Mouse (Mus musculus) kidney, postnatal 14 days (tissue): Measurements from ENCODE around the gene Kansl1.
"Not testable (repeated sequence)": the region's sequence is repeated elsewhere in the genome, so short reads cannot be mapped to it uniquely, and the experiment has no call there.

Experiments used
- DNase-seq: peaks from one replicate; pipeline ENCODE4 v3.0.0; 2022; ENCODE audit warnings: mixed read lengths

Kansl1 gene

GRCm38 (mm10) chr11:104468751-104469268, at the start of gene Kansl1:
TSS of gene Kansl1 (minus strand) at chr11:104468861.
- peak; percentile 60 for DNase-seq

GRCm38 (mm10) chr11:104512436-104512835, 43.8 kb upstream of the Kansl1 start:
- DNase-seq: no peak

GRCm38 (mm10) chr11:104510606-104511005, 41.9 kb upstream of the Kansl1 start:
- DNase-seq: peak; percentile 9

- DNase-seq: no peak
Observed at GRCm38 (mm10) chr11:104508455-104508854, 39.8 kb upstream of the Kansl1 start.

GRCm38 (mm10) chr11:104488292-104488691, 19.6 kb upstream of the Kansl1 start:
- no peak for DNase-seq

- DNase-seq: no peak
Observed at GRCm38 (mm10) chr11:104481971-104482370, 13.3 kb upstream of the Kansl1 start.

- no peak for DNase-seq
Observed at GRCm38 (mm10) chr11:104479505-104479904, 10.8 kb upstream of the Kansl1 start.

GRCm38 (mm10) chr11:104469371-104469835, 742 bp upstream of the Kansl1 start:
- peak; percentile 94 for DNase-seq

GRCm38 (mm10) chr11:104467698-104468097, 963 bp downstream of the Kansl1 start:
- no peak for DNase-seq

- peak; percentile 79 for DNase-seq
Observed at GRCm38 (mm10) chr11:104461551-104461950, 7.1 kb downstream of the Kansl1 start.

GRCm38 (mm10) chr11:104459671-104460070, 9.0 kb downstream of the Kansl1 start:
- DNase-seq: no peak

GRCm38 (mm10) chr11:104458507-104458906, 10.2 kb downstream of the Kansl1 start:
- DNase-seq: no peak

GRCm38 (mm10) chr11:104452709-104453108, 16.0 kb downstream of the Kansl1 start:
- DNase-seq: no peak

GRCm38 (mm10) chr11:104451239-104451638, 17.4 kb downstream of the Kansl1 start:
- no peak for DNase-seq

- not testable (repeated sequence) for DNase-seq
Observed at GRCm38 (mm10) chr11:104448499-104448898, 20.2 kb downstream of the Kansl1 start.

GRCm38 (mm10) chr11:104445538-104445937, 23.1 kb downstream of the Kansl1 start:
- DNase-seq: no peak

GRCm38 (mm10) chr11:104445044-104445443, 23.6 kb downstream of the Kansl1 start:
- no peak for DNase-seq

- DNase-seq: no peak
Observed at GRCm38 (mm10) chr11:104443359-104443758, 25.3 kb downstream of the Kansl1 start.

- DNase-seq: peak; percentile 95
Observed at GRCm38 (mm10) chr11:104442333-104443136, 26.1 kb downstream of the Kansl1 start.

- DNase-seq: peak; percentile 86
Observed at GRCm38 (mm10) chr11:104441475-104442332, 27.0 kb downstream of the Kansl1 start.

- no peak for DNase-seq
Observed at GRCm38 (mm10) chr11:104440521-104441474, 27.9 kb downstream of the Kansl1 start.

GRCm38 (mm10) chr11:104439703-104440102, 29.0 kb downstream of the Kansl1 start:
- DNase-seq: no peak
